Mouse (Mus musculus) gastrocnemius, adult 18-20 months (tissue): ENCODE measurements around the gene Gm7029. TPM values are rescaled to one million over a fixed set of nuclear protein-coding genes. Genes with fewer than 3 reads are reported as not detected.

Experiments used
- DNase-seq: peaks from one replicate; pipeline ENCODE4 v3.0.0; 2021; ENCODE audit warnings: low spot score
- microRNA-seq: library from miRNA; unstranded; fragments of <30 nt; microRNA quantifications from one replicate; pipeline ENCODE4 v1.2.0, GENCODE M21; 2021
- total RNA-seq, 2 experiments: library from RNA; stranded (reverse); gene quantifications; 2 replicates each; pipeline ENCODE4 v1.2.3; 2021

Gm7029 gene
- total RNA-seq, 2 experiments from 2014 or later, result not detected

DNA sequence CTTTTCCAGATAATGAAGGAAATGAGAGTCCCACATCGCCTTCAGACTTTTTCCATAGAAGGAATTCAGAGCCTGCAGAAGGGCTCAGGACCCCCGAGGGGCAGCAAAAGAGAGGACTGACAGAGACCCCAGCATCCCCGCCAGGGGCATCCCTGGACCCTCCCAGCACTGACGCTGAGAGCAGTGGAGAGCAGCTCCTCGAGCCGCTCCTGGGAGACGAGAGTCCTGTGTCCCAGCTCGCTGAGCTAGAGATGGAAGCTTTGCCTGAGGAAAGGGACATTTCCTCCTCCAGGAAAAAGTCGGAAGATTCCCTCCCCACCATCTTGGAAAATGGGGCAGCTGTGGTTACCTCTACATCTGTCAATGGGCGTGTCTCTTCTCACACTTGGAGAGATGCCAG is 39.6 kb downstream of the Gm7029 start:
- no peak for DNase-seq

DNA sequence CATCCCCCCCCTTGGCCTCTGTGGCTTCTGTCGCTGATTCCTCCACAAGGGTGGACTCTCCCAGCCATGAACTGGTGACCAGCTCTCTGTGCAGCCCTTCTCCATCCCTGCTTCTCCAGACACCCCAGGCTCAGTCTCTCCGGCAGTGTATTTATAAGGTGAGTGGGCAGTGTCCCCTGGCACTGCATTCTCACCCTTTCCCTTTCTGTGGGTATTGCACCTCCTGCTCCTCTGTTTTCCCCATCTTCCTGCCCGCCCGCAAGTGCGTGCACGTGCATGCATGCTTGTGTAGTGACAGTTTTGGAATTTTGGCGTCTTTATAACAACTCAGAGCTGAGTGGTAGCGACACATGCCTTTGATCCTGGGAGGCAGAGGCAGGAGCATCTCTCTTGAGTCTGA is 40.3 kb downstream of the Gm7029 start:
- no peak for DNase-seq

DNA sequence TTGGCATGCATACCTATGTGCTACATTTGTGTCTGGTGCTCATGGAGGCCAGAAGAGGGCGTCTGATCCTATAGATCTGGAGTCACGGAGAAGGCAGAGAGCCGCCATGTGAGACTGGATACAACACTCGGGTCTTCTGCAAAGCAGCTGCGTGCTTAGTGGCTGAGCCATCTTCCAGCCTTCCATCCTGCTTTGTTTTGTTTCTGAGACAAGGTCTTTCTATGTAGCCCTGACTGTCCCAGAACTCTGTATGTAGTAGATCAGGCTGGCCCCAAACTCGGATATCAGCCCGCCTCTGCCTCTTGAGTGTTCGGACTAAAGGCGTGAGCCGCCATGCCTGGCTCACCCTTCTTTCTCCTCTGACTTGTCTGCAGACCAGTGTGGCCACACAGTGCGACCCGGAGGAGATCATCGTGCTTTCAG is 41.3 kb downstream of the Gm7029 start:
- DNase-seq, result no peak

DNA sequence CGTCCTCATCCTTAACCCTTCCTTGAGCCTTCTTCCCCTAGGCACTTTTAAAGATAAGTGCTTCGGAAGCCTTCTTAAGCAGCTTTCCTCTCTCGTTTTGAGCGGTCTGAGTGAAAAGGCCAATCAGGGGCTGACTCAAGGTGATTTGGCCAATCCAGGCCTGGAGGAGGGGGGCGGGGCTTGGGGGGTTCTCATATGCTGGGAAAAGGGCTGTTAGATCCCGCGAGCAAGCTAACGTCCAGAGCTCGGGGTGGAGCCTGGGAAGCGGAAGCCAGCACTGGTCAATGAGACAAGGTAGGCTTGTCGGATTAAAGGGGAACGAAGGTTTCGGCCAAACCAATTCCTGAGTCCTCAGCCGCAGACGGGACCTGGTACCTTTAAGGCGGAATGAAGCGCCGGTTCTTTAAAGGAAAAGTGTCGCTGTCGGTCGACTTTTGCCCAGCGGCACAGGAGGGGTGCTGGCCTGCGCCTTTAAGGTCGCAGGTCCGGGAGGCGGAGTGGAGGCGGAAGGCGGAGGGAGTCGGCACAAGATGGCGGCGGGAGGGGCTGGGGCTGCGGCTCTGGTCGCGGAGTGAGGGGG is 42.1 kb downstream of the Gm7029 start, which contains the start of the genes Tapbp and Zbtb22:
Gene Tapbp (plus strand): TSS at position 229 of the 580 bp plus-strand sequence.
Gene Zbtb22 (plus strand): TSS at position 234 of the 580 bp plus-strand sequence.
- peak; percentile 97 for DNase-seq

DNA sequence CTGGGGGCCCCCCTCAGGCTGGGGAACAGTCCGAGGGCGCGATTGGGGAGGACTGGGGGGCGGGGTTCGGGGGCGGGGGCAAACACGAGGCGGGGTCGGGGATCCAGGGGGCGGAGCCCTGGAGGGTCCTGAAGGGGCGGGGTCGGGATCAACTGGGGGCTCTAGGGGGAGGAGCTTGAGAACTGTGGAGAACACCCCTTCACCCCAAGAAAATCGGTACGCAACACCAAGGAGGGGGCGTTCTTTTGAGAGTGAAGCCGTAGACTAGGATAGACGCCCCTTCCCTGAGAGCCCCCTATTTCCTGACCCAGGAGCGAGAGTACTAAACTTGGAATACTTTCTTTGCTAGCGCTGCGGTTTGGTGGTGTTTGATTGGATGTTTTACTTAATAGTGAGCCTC is 42.7 kb downstream of the Gm7029 start:
- DNase-seq, result peak; percentile 49

DNA sequence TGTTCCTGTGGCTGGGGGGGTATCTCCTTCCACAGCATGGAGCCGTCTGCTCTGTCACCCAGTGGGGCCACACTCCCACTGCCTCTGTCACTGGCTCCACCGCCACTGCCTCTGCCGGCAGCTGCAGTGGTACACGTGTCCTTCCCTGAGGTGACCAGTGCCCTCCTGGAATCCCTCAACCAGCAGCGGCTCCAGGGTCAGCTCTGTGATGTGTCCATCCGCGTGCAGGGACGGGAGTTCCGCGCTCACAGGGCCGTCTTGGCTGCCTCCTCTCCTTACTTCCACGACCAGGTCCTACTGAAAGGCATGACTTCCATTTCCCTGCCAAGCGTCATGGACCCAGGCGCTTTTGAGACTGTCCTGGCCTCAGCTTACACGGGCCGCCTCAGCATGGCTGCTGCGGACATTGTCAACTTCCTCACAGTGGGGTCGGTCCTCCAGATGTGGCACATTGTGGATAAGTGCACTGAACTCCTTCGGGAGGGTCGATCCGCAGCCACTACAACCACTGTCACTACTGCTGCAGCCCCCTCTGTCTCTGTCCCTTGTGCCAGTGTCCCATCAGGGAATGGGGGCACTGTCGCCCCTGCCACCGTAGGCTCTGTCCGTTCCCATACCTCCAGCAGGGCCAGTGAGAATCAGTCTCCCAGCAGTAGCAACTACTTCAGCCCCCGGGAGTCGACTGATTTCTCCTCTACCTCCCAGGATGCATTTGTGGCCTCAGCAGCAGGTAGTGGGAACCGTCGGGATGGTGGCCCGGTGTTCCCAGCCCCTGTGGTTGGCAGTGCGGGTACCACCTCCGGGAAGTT is 43.4 kb downstream of the Gm7029 start:
- DNase-seq, result no peak

DNA sequence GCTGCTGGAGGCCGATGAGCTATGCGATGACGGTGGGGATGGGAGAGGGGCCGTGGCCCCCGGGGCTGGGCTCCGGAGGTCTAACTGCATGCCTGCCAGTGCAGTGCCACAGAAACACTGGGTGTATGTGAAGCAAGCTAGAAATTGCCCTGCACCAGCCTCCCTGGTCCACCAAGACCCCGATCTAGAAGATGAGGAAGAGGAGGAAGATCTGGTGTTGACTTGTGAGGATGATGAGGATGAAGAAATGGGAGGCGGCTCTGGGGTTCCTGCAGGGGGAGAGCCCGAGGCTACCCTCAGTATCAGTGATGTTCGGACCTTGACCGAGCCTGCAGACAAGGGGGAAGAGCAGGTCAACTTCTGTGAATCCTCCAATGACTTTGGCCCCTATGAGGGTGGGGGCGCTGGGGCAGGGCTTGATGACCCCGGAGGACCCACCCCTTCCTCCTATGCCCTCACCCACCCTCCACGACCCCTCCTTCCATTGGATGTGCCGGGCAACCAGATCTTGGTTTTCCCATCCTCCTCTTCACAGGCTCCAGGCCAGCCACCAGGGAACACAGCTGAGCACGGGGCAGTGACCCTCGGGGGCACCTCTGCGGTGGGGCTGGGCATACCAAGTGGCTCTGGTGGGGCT is 44.1 kb downstream of the Gm7029 start:
- DNase-seq, result no peak

DNA sequence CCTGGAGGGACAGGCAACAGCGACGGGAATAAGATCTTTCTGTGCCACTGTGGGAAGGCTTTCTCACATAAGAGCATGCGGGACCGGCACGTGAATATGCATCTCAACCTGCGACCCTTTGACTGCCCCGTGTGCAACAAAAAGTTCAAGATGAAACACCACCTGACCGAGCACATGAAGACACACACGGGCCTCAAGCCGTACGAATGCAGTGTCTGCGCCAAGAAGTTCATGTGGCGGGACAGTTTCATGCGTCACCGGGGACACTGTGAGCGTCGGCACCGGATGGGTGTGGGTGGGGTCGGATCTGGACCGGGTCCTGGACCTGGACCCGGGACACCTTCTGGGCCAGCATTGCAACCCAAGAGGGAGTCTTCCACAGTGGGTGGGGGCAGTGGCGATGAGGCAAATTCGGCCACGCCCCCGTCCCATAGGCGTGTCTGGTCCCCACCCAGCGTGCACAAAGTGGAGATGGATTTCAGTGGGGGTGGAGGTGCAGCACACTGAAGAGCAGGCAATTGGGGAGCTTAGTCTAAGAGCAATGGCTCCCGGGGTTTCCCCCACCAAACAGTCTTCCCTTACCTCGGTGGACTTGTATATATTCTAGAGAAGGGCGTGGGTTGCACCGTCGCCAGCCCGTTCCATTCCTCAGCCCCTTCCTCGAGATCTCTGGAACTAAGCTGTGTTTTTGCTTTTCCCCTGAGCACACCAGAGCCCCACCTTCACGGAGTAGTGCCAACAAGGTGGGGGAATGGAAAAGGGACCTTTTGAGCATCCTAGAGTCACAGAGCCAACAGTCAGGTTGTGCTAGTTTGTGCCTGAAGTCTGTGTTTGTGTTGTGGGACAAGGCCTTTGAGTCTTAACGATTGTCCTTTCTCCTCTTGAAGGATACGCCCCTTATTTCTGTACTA is 44.9 kb downstream of the Gm7029 start:
- DNase-seq, result peak; percentile 55

DNA sequence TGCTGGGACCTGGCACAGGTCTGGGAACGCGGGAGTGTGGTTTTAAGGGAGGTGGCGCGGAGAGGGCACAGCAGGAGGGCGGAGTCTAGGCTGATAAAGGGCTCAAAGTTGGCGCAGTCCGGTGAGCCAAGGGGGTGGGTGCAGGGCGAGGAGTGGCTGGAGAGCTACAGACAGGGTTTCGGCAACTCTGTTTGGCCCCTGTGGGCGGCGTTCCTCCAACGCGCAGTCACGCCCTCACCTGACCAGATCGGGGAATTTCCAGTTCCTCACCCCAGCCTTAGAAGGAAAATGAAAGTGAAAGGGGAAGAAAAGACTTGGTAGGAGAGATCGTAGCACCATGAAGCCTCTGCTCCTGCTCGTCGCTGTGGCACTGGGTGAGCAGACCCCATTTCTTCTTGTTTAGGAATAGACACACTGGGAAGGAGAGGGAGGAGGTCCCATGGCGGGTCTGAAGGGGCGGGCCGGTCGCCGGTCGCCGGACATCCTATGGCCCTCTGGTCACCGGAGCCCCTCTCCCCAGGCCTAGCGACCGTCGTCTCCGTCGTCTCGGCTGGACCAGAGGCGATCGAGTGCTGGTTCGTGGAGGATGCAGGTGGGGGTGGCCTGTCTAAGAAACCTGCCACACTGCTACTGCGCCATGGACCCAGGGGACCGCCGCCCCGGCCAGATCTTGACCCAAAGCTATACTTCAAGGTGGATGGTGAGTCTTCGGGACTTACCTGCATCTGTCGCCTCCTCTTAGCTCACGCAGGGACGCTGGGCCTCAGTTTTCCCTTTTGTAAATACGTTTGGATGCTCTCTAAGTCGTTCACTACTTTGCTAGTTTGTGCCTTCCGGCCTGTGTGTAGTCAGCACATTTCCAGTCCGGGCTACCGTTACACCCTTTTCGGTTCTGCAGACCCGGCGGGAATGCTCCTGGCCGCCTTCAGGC is 46.0 kb downstream of the Gm7029 start:
- DNase-seq, result peak; percentile 84

DNA sequence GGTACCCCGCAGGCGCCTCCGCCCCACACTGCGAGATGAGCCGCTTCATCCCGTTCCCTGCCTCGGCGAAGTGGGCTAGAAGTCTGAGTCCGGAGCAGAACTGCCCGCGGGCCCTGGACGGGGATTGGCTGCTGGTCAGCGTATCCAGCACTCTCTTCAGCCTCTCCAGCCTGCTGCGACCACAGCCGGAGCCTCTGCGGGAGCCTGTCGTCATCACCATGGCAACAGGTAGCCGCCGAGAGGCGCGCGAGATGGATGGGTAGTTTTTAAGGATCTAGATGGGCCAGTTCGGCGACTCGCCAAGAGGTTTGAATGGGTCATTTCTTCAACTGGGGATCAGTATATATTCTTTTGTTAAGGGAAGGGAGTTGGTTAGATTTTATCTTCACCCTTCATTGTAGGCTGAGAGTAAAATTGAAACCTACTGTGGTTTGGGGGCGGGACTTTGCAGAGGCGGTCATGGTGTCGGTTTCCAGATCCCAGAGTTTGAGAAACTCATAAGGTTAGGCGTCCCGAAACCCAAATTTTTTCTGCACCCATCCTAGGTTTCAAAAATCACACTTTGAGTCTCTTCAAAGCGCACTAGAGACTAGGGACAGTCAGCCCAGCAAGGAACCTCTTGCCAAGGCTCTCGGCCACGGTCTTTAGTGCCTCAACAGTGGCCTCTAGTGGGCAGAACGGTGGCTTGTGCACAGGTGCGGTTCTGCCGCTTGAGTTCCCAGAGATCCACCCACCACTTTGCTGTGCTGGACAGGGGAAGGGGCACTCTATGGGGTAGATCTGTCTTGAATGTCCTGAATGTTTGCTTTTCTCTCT is 46.9 kb downstream of the Gm7029 start:
- peak; percentile 84 for DNase-seq

DNA sequence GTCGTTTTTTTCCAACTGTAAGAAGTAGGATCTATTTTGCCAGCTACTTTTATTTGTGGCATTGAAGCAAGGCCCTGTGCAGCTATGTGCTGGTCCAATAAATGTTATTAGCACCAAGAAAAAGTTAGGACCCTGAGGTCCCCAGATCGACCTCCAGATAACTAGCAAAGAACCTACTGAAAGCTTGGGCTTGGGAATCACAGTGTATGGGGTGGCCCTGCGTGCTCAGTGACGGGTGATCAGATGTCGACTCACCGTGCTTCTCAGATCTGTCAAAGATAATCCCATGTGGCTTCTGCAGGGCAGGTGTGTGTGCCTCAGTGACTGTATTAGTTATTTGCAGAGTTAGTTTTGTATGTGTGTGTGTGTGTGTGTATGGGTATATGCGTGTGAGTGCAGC is 47.7 kb downstream of the Gm7029 start:
- no peak for DNase-seq

Small RNA genes within 50 kb of the gene (microRNA-seq; reads per million reads assigned to microRNA genes)
- gene Gm27740, result not detected

Other genes with a start within 250 kb of the Gm7029 start
- 1 to 10 TPM; 6.1 to 6.3 TPM for gene Zfp414, start 244.7 kb upstream of the Gm7029 start, total RNA-seq
- under 1 TPM in 1 of 2 experiments, not detected in 1; 0.17 TPM for gene Pram1, start 235.8 kb upstream of the Gm7029 start, total RNA-seq
- 10 to 100 TPM; 62.1 to 74.1 TPM for gene Hnrnpm, start 187.0 kb upstream of the Gm7029 start, total RNA-seq
- gene March2, start 155.2 kb upstream of the Gm7029 start, total RNA-seq, result 10 to 100 TPM; 87.2 to 90.6 TPM
- gene Rab11b, start 113.3 kb upstream of the Gm7029 start, total RNA-seq, result 100 to 1,000 TPM; 138 to 142 TPM
- gene Angptl4, start 92.0 kb upstream of the Gm7029 start, total RNA-seq, result 1 to 10 TPM; 4.3 to 6.6 TPM
- 10 to 100 TPM; 13.4 to 16.6 TPM for gene Kank3, start 63.3 kb upstream of the Gm7029 start, total RNA-seq
- gene Rps28, start 49.3 kb upstream of the Gm7029 start, total RNA-seq, result 100 to 1,000 TPM; 586 to 627 TPM
- 100 to 1,000 TPM; 375 to 377 TPM for gene Ndufa7, start 49.3 kb upstream of the Gm7029 start, total RNA-seq
- 10 to 100 TPM; 14.8 to 15.2 TPM for gene Cd320, start 30.7 kb upstream of the Gm7029 start, total RNA-seq
- under 1 TPM in 1 of 2 experiments, not detected in 1; 0.34 TPM for gene Kifc1, start 16.8 kb downstream of the Gm7029 start, total RNA-seq
- not detected for gene Platr17, start 31.3 kb downstream of the Gm7029 start, total RNA-seq
- 10 to 100 TPM; 12.0 to 13.7 TPM for gene Daxx, start 35.6 kb downstream of the Gm7029 start, total RNA-seq
- 10 to 100 TPM; 30.2 to 31.7 TPM for gene Tapbp, start 42.1 kb downstream of the Gm7029 start, total RNA-seq
- gene Zbtb22, start 42.1 kb downstream of the Gm7029 start, total RNA-seq, result 10 to 100 TPM; 14.2 to 16.4 TPM
- gene Rgl2, start 55.7 kb downstream of the Gm7029 start, total RNA-seq, result 10 to 100 TPM; 26.4 to 31.9 TPM
- 10 to 100 TPM; 64.8 to 68.8 TPM for gene Pfdn6, start 66.5 kb downstream of the Gm7029 start, total RNA-seq
- 1 to 10 TPM; 8.7 to 8.8 TPM for gene Wdr46, start 66.8 kb downstream of the Gm7029 start, total RNA-seq
- 1 to 10 TPM; 1.5 to 1.7 TPM for gene B3galt4, start 77.7 kb downstream of the Gm7029 start, total RNA-seq
- gene Vps52, start 82.0 kb downstream of the Gm7029 start, total RNA-seq, result 10 to 100 TPM; 29.6 to 33.5 TPM
- 100 to 1,000 TPM; 367 to 381 TPM for gene Rps18, start 82.2 kb downstream of the Gm7029 start, total RNA-seq
- 10 to 100 TPM; 47.2 to 57.7 TPM for gene H2-K1, start 126.5 kb downstream of the Gm7029 start, total RNA-seq
- 10 to 100 TPM; 12.5 to 13.5 TPM for gene Ring1, start 150.8 kb downstream of the Gm7029 start, total RNA-seq
- 10 to 100 TPM; 80.3 to 82.1 TPM for gene H2-Ke6, start 154.2 kb downstream of the Gm7029 start, total RNA-seq
- 10 to 100 TPM; 41.0 to 50.2 TPM for gene Slc39a7, start 157.8 kb downstream of the Gm7029 start, total RNA-seq
- 10 to 100 TPM; 34.9 to 37.0 TPM for gene Rxrb, start 158.0 kb downstream of the Gm7029 start, total RNA-seq
- 1 to 10 TPM; 2.9 TPM for gene Col11a2, start 165.6 kb downstream of the Gm7029 start, total RNA-seq
- not detected for gene H2-Oa, start 218.5 kb downstream of the Gm7029 start, total RNA-seq
- 1 to 10 TPM; 2.6 to 3.2 TPM for gene H2-DMa, start 245.7 kb downstream of the Gm7029 start, total RNA-seq
- gene Brd2, start 248.8 kb downstream of the Gm7029 start, total RNA-seq, result 10 to 100 TPM; 71.6 to 77.3 TPM